Mouse (Mus musculus) CH12.LX (cell line): ENCODE data around the gene Comtd1. TPM values are rescaled to one million over a fixed set of nuclear protein-coding genes. Genes with fewer than 3 reads are reported as not detected.

ENCODE experiments used
- DNase-seq: peaks from one replicate; pipeline ENCODE4 v3.0.0-alpha.2; 2013; ENCODE audit errors: extremely low read depth
- H3K27ac ChIP-seq: 2 replicates; pipeline ENCODE4 v1.5.1; 2012; ENCODE audit warnings: low read depth, mild to moderate bottlenecking, control low read depth, moderate library complexity; ENCODE audit not compliant: insufficient read depth
- H3K27me3 ChIP-seq: replicated peaks from 2 replicates; pipeline ENCODE3; 2012; ENCODE audit warnings: inconsistent platforms
- H3K36me3 ChIP-seq, 2 experiments: replicated peaks in 1 of 2; 2 replicates each; pipeline versions ENCODE3 to v1.6.1; 2012; ENCODE audit warnings: inconsistent platforms in 1 of 2, low read length in 1 of 2, mild to moderate bottlenecking in 1 of 2, mixed read lengths in 1 of 2, moderate library complexity in 1 of 2; ENCODE audit not compliant: control insufficient read depth in 1 of 2, insufficient read depth in 1 of 2
- H3K4me1 ChIP-seq, 2 experiments: 2 replicates each; pipeline ENCODE4 v1.6.1; 2012; ENCODE audit warnings: inconsistent platforms in 1 of 2, moderate library complexity in 1 of 2; ENCODE audit not compliant: insufficient read depth in 2 of 2, control insufficient read depth in 1 of 2
- H3K4me2 ChIP-seq: 2 replicates; pipeline ENCODE4 v1.6.1; 2012; ENCODE audit warnings: low read depth, mild to moderate bottlenecking, control low read depth; ENCODE audit not compliant: poor library complexity, insufficient read depth, severe bottlenecking
- H3K4me3 ChIP-seq, 3 experiments: fragments of 150-350 bp in 1 of 3; sonication (generic) in 1 of 3; replicated peaks in 1 of 3; 2 replicates each; pipeline versions ENCODE3 to v1.5.1; 2011 to 2012; ENCODE audit warnings: low read depth in 2 of 3, low read length in 2 of 3, mild to moderate bottlenecking in 2 of 3, moderate library complexity in 2 of 3, control low read depth in 1 of 3, improper control_type of control experiment in 1 of 3, inconsistent platforms in 1 of 3, mixed read lengths in 1 of 3; ENCODE audit not compliant: poor library complexity in 1 of 3
- H3K79me2 ChIP-seq: replicated peaks from 2 replicates; pipeline ENCODE4 v1.6.1; 2012; ENCODE audit warnings: mild to moderate bottlenecking, moderate library complexity; ENCODE audit not compliant: control insufficient read depth, poor library complexity, insufficient read depth, severe bottlenecking; ENCODE audit errors: extremely low read depth
- H3K9ac ChIP-seq: 2 replicates; pipeline ENCODE4 v1.6.1; 2012; ENCODE audit warnings: low read depth, mild to moderate bottlenecking, control low read depth, moderate library complexity; ENCODE audit not compliant: insufficient read depth
- H3K9me3 ChIP-seq: replicated peaks from 2 replicates; pipeline ENCODE3; 2012; ENCODE audit warnings: low read length, inconsistent platforms, mixed read lengths
- BHLHE40 ChIP-seq: IDR thresholded peaks from 2 replicates; pipeline ENCODE4 v1.6.1; 2011; ENCODE audit warnings: mild to moderate bottlenecking, low read depth, low read length, improper control_type of control experiment
- ETS1 ChIP-seq: conservative IDR thresholded peaks from 2 replicates; pipeline ENCODE4 v1.6.1; 2012; ENCODE audit warnings: low read depth, mild to moderate bottlenecking, inconsistent platforms, low read length, improper control_type of control experiment, moderate library complexity
- HCFC1 ChIP-seq: IDR thresholded peaks from 2 replicates; pipeline ENCODE4 v1.6.1; 2012; ENCODE audit warnings: low read depth, mild to moderate bottlenecking, inconsistent platforms, low read length, improper control_type of control experiment
- MAFK ChIP-seq: IDR thresholded peaks from 2 replicates; pipeline ENCODE4 v1.6.1; 2011; ENCODE audit warnings: low read length, improper control_type of control experiment; ENCODE audit not compliant: insufficient replicate concordance
- TCF12 ChIP-seq: IDR thresholded peaks from 2 replicates; pipeline ENCODE4 v1.6.1; 2014; ENCODE audit warnings: low read depth, mild to moderate bottlenecking, inconsistent platforms, low read length, improper control_type of control experiment
- ZC3H11A ChIP-seq: IDR thresholded peaks from 2 replicates; pipeline ENCODE4 v1.6.1; 2012; ENCODE audit warnings: low read depth, mild to moderate bottlenecking, inconsistent platforms, low read length, improper control_type of control experiment
- dilution Hi-C: fragments of 300-500 bp; cut with MboI; formaldehyde crosslinking; loops from 2 replicates; pipeline ENCODE4 v1.14.3; 2020; ENCODE audit warnings: low sequenced_read_pairs; ENCODE audit not compliant: extremely low pct_unique_long_range_greater_than_20kb, extremely low pct_ligation_motif_present
- in situ Hi-C: fragments of 300-500 bp; cut with MboI; formaldehyde crosslinking; loops from 3 replicates; pipeline ENCODE4 v1.14.3; 2019; ENCODE audit warnings: low sequenced_read_pairs, low pct_ligation_motif_present, low pct_unique_long_range_greater_than_20kb, mixed read lengths
- polyA plus RNA-seq: library from polyadenylated mRNA; unstranded; fragments of >175 nt; gene quantifications from 2 replicates; pipeline ENCODE4 v1.2.1, GENCODE M21; 2012; ENCODE audit warnings: low read depth; ENCODE audit not compliant: insufficient read length
- total RNA-seq, 2 experiments: library from RNA; depleted of rRNA; stranded (reverse); fragments of 300-350 nt in 1 of 2; fragments of >200 nt in 1 of 2; gene quantifications; 2 replicates each; pipeline ENCODE4 v1.2.3; 2012 to 2014

The Comtd1 gene
- total and polyA plus RNA-seq, 3 experiments = 14.2 to 34.9 (median 29.0) TPM

GRCm38 (mm10) chr14:21800641-21801040 is 48.1 kb downstream of the Comtd1 start:
- no peaks in the 10 kb centered on the region for H3K4me1 ChIP-seq
- no peak overlapping the region for H3K9ac ChIP-seq
- dilution Hi-C loops = no loop called here
- no peak overlapping the region for H3K4me3 ChIP-seq
- no peak overlapping the region for H3K27ac ChIP-seq
- no peaks in the 10 kb centered on the region for H3K9me3 ChIP-seq
- no peak for DNase-seq
- H3K27me3 ChIP-seq = no peaks in the 10 kb centered on the region
- TF ChIP-seq TCF12 (no peak), MAFK (no peak), HCFC1 (no peak), ETS1 (no peak), BHLHE40 (no peak), ZC3H11A (no peak)
- TF ChIP-seq, all 38 proteins: peak for 0
- Histone ChIP-seq H3K36me3 (peaks cover 0 to 25% of the 10 kb centered on the region in 2 experiments), H3K79me2 (no peaks in the 10 kb centered on the region), H3K4me2 (no peak overlapping the region)
- in situ Hi-C loops = no loop called here

Other genes starting within 250 kb of the Comtd1 start
- not detected in 2 replicates for gene Dupd1, start 134.4 kb downstream of the Comtd1 start, total RNA-seq (2012; rRNA removed)
- not detected in 2 replicates for gene Dupd1, start 134.4 kb downstream of the Comtd1 start, total RNA-seq (2014; rRNA removed)
- gene Dupd1, start 134.4 kb downstream of the Comtd1 start, polyA plus RNA-seq = not detected in 2 replicates
- 6.6 and 7.0 TPM in 2 replicates for gene Samd8, start 98.4 kb downstream of the Comtd1 start, total RNA-seq (2012; rRNA removed)
- gene Samd8, start 98.4 kb downstream of the Comtd1 start, total RNA-seq (2014; rRNA removed) = 9.0 and 9.5 TPM in 2 replicates
- 4.7 and 5.4 TPM in 2 replicates for gene Samd8, start 98.4 kb downstream of the Comtd1 start, polyA plus RNA-seq
- gene Dusp13, start 97.8 kb downstream of the Comtd1 start, total RNA-seq (2012; rRNA removed) = not detected in 2 replicates
- gene Dusp13, start 97.8 kb downstream of the Comtd1 start, total RNA-seq (2014; rRNA removed) = not detected in 2 replicates
- gene Dusp13, start 97.8 kb downstream of the Comtd1 start, polyA plus RNA-seq = 0.34 TPM in 1 of 2 replicates, not detected in the other
- gene Vdac2, start 23.7 kb downstream of the Comtd1 start, total RNA-seq (2012; rRNA removed) = 268 and 332 TPM in 2 replicates
- gene Vdac2, start 23.7 kb downstream of the Comtd1 start, total RNA-seq (2014; rRNA removed) = 475 and 538 TPM in 2 replicates
- gene Vdac2, start 23.7 kb downstream of the Comtd1 start, polyA plus RNA-seq = 461 and 517 TPM in 2 replicates
- not detected in 2 replicates for gene Zfp503, start 140.6 kb upstream of the Comtd1 start, total RNA-seq (2012; rRNA removed)
- not detected in 2 replicates for gene Zfp503, start 140.6 kb upstream of the Comtd1 start, total RNA-seq (2014; rRNA removed)
- gene Zfp503, start 140.6 kb upstream of the Comtd1 start, polyA plus RNA-seq = not detected in 2 replicates
- 0.63 and 0.89 TPM in 2 replicates for gene Lrmda, start 170.7 kb upstream of the Comtd1 start, total RNA-seq (2012; rRNA removed)
- 1.9 TPM in 2 replicates for gene Lrmda, start 170.7 kb upstream of the Comtd1 start, total RNA-seq (2014; rRNA removed)
- 2.8 and 3.7 TPM in 2 replicates for gene Lrmda, start 170.7 kb upstream of the Comtd1 start, polyA plus RNA-seq